Mouse (Mus musculus) megakaryocyte-erythroid progenitor cell, adult 5-6 weeks (primary cell): ENCODE results near the gene Map3k1. TPM values are rescaled to one million over a fixed set of nuclear protein-coding genes. Genes with fewer than 3 reads are reported as not detected.
A peak's percentile ranks its signal among the peaks of the same experiment; 100 is the strongest.

Source experiments
- ATAC-seq: replicated peaks from 2 replicates; pipeline ENCODE4 v1.8.0; 2016; ENCODE audit warnings: mild to moderate bottlenecking, inconsistent platforms; ENCODE audit not compliant: severe bottlenecking, poor library complexity, low FRiP score, low TSS enrichment
- total RNA-seq, 2 experiments: library from RNA; stranded (forward) in 1 of 2; stranded (reverse) in 1 of 2; fragments of 200-1000, 215-1000 nt in 1 of 2; fragments of >200 nt in 1 of 2; fragmentation: Nextera tagmentation in 1 of 2; gene quantifications; 2 replicates each; pipeline ENCODE4 v1.2.3; 2014 to 2017

Gene Map3k1
- total RNA-seq, 2 experiments from 2014 or later = 13.6 to 36.0 TPM

GRCm38 (mm10) chr13:111796191-111796920 is 12.4 kb downstream of the Map3k1 start:
- peak; percentile 81 for ATAC-seq

GRCm38 (mm10) chr13:111792975-111793287 is 15.9 kb downstream of the Map3k1 start:
- ATAC-seq = no peak

GRCm38 (mm10) chr13:111792130-111792974 is 16.4 kb downstream of the Map3k1 start:
- ATAC-seq = no peak

- ATAC-seq = no peak
Measured at GRCm38 (mm10) chr13:111791596-111791995, 17.2 kb downstream of the Map3k1 start.

- no peak for ATAC-seq
Measured at GRCm38 (mm10) chr13:111789420-111790065, 19.2 kb downstream of the Map3k1 start.

GRCm38 (mm10) chr13:111788882-111789281 is 19.9 kb downstream of the Map3k1 start:
- 0 out of 2 replicates have a peak, but pooled peaks have one; percentile 6 for ATAC-seq

GRCm38 (mm10) chr13:111787857-111788619 is 20.8 kb downstream of the Map3k1 start:
- ATAC-seq = peak; percentile 61

GRCm38 (mm10) chr13:111786584-111786983 is 22.2 kb downstream of the Map3k1 start:
- no peak for ATAC-seq

- no peak for ATAC-seq
Measured at GRCm38 (mm10) chr13:111783451-111783850, 25.3 kb downstream of the Map3k1 start.

- no peak for ATAC-seq
Measured at GRCm38 (mm10) chr13:111779471-111779870, 29.3 kb downstream of the Map3k1 start.

GRCm38 (mm10) chr13:111778606-111779005 is 30.2 kb downstream of the Map3k1 start:
- no peak for ATAC-seq

- peak; percentile 89 for ATAC-seq
Measured at GRCm38 (mm10) chr13:111777865-111778264, 30.9 kb downstream of the Map3k1 start.

GRCm38 (mm10) chr13:111777179-111777578 is 31.6 kb downstream of the Map3k1 start:
- no peak for ATAC-seq

- no peak for ATAC-seq
Measured at GRCm38 (mm10) chr13:111772075-111772474, 36.7 kb downstream of the Map3k1 start.

- peak; percentile 98 for ATAC-seq
Measured at GRCm38 (mm10) chr13:111771232-111771631, 37.6 kb downstream of the Map3k1 start.

- no peak for ATAC-seq
Measured at GRCm38 (mm10) chr13:111770776-111771175, 38.0 kb downstream of the Map3k1 start.

- ATAC-seq = no peak
Measured at GRCm38 (mm10) chr13:111762526-111762925, 46.3 kb downstream of the Map3k1 start.

GRCm38 (mm10) chr13:111756986-111757385 is 51.8 kb downstream of the Map3k1 start:
- ATAC-seq = no peak

- no peak for ATAC-seq
Measured at GRCm38 (mm10) chr13:111755937-111756336, 52.9 kb downstream of the Map3k1 start.

- ATAC-seq = no peak
Measured at GRCm38 (mm10) chr13:111755377-111755776, 53.4 kb downstream of the Map3k1 start.
